Mouse (Mus musculus): Measurements from ENCODE around the gene Stat5b.

- TF ChIP-seq POLR2A (IDR thresholded peaks at IDR 0.05; ENCODE audit: low read depth, low read length): no peak
- TF ChIP-seq CTCF (IDR thresholded peaks at IDR 0.05; ENCODE audit: extremely low read depth, insufficient read depth, insufficient read length, insufficient replicate concordance): no peak
These were observed 95.8 kb downstream of the Stat5b start for GRCm38 (mm10) chr11:100754693-100755057.

All from spleen, adult 2 months (tissue).